Mouse (Mus musculus): ENCODE measurements around the gene Olfr699. TPM values are rescaled to one million over a fixed set of nuclear protein-coding genes. Genes with fewer than 3 reads are reported as not detected.

Gene Olfr699
- not detected for polyA plus RNA-seq (2014; fragmentation: Illumina TruSeq; extraction: RNeasy Lipid Tissue Mini Kit (QIAGEN cat#74804); ENCODE audit: low read depth, low replicate concordance)

DNA sequence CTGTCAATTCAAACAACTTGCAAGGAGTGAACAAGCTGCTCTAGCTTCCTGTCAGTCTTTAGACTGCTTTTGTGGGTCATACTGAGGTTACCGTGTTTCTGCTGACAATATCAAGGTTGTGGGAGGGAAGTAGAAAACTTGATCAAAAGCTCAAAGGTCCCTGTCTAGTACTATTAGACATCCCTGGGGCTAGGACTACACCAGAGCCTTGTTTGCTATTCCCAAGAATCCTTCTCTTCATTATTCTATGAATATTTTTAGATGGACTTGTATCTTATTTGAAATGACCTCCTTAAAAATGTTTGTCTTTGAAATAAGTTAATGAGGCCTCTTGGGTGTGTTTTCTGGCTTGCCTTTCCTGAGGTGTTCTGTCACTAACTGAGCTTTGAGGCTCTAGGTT lies at the start of gene Olfr699:
TSS of gene Olfr699 (minus strand) at position 101 of the 400 bp plus-strand sequence.

DNA sequence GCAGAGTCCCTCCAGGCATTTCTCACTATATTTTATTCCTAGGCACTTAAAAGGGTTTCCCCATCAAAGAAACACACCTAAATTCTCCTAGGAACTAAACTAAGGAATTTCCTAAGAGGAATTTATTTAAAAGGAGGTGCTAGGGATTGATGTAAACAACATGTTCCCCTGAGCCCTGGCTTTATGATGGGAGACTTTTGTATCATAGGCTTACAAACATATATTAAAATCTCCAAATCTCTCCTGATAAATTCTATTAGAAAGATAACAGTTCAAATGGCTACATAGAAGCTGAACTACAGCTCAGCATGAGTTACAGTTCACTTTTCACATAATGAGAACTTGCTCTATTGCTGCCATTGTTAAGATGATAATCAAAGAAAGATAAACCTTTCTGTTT lies 40.8 kb upstream of the Olfr699 start, which contains the start of gene Olfr702:
TSS of gene Olfr702 (minus strand) at position 101 of the 400 bp plus-strand sequence.

DNA sequence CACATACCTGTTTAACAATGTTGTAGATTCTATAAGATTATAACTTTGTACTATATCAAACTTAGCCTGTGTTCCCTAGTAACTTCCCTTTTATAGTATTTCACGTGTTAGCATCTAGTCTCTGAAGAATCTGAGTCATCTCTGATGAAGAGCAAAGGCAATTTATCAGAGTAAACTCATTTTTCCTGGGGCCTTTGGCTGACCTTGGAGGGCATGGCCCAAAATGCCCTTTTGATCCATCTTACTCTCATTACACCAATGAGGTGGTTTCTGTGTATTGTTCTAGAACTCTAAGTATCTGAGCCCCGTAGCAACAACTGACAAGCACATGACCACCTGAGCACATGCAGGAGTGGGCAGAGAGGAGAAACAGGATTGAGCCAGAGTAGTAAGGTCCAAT lies 20.8 kb upstream of the Olfr699 start, which contains the start of gene Olfr701:
TSS of gene Olfr701 (plus strand) at position 301 of the 400 bp plus-strand sequence.

DNA sequence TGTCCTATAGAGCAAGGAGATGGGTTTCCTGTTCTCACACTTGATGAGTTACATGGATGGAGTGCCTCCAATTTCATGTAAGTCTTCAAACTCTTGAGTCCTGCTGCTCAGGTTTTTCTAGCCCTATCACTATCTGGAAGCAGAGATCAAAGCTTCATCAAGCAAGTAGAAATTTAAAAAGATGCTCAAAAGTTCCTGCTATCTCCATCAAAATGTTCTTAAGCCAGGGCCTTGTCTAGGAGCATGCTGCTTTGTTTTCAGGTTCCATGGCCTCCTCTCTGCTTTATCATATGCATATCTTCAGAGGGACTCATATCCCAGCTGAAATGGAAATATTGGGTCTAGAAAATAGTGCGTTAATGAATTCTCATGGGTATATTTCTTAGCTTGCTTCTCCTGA lies 15.7 kb upstream of the Olfr699 start, which contains the start of gene Olfr700:
TSS of gene Olfr700 (minus strand) at position 101 of the 400 bp plus-strand sequence.

DNA sequence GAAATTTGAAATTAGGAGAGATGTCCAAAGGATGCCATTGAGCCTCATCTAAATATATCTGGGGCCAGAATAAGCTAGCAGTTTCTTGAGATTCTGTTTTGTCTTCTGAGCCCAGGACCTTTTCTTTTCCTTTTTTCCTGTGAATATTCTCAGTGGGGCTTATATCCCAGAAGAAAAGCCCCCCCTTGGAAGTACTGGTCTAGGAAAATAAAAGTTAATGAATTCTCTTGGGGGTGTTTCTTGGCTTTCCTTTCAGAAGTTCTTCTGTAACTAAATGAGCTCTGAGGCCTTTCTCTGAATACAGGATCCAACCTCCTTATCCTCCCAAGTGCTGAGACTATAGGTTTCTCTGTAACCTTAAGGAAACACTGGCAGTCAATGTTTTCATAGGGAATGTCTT lies 37.7 kb downstream of the Olfr699 start, which contains the start of gene Olfr698:
TSS of gene Olfr698 (minus strand) at position 101 of the 400 bp plus-strand sequence.

DNA sequence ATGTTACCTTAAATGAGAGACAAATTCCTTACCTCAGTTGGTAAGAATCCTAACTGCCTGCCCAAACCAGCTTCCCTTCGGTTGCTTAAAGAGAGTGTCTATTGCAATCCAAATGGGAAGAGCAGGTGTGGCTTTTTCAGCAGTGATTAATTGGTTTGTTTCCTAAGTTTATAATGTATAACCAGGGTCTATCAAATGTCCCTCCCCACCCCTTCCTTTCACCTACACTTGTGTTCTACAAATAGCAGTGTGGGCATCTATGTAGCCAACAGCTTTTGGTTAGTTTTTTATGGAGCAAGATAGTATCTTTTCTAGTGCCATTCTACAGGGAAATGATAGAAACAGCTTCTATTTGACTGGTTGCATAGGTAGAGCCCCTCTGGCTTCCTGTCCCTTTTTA lies 50.7 kb downstream of the Olfr699 start, which contains the start of gene Olfr697:
TSS of gene Olfr697 (minus strand) at position 101 of the 400 bp plus-strand sequence.

Other genes with a start within 250 kb of the Olfr699 start
- gene Olfr693, start 112.6 kb downstream of the Olfr699 start, polyA plus RNA-seq (2014; fragmentation: Illumina TruSeq; extraction: RNeasy Lipid Tissue Mini Kit (QIAGEN cat#74804); ENCODE audit: low read depth, low replicate concordance): not detected
- not detected for gene Olfr694, start 101.4 kb downstream of the Olfr699 start, polyA plus RNA-seq (2014; fragmentation: Illumina TruSeq; extraction: RNeasy Lipid Tissue Mini Kit (QIAGEN cat#74804); ENCODE audit: low read depth, low replicate concordance)
- gene Olfr695, start 76.8 kb downstream of the Olfr699 start, polyA plus RNA-seq (2014; fragmentation: Illumina TruSeq; extraction: RNeasy Lipid Tissue Mini Kit (QIAGEN cat#74804); ENCODE audit: low read depth, low replicate concordance): not detected
- gene Olfr697, start 50.8 kb downstream of the Olfr699 start, polyA plus RNA-seq (2014; fragmentation: Illumina TruSeq; extraction: RNeasy Lipid Tissue Mini Kit (QIAGEN cat#74804); ENCODE audit: low read depth, low replicate concordance): not detected
- not detected for gene Olfr698, start 37.8 kb downstream of the Olfr699 start, polyA plus RNA-seq (2014; fragmentation: Illumina TruSeq; extraction: RNeasy Lipid Tissue Mini Kit (QIAGEN cat#74804); ENCODE audit: low read depth, low replicate concordance)
- gene Olfr700, start 15.6 kb upstream of the Olfr699 start, polyA plus RNA-seq (2014; fragmentation: Illumina TruSeq; extraction: RNeasy Lipid Tissue Mini Kit (QIAGEN cat#74804); ENCODE audit: low read depth, low replicate concordance): not detected
- gene Olfr701, start 20.9 kb upstream of the Olfr699 start, polyA plus RNA-seq (2014; fragmentation: Illumina TruSeq; extraction: RNeasy Lipid Tissue Mini Kit (QIAGEN cat#74804); ENCODE audit: low read depth, low replicate concordance): 0.55 TPM
- not detected for gene Olfr702, start 40.7 kb upstream of the Olfr699 start, polyA plus RNA-seq (2014; fragmentation: Illumina TruSeq; extraction: RNeasy Lipid Tissue Mini Kit (QIAGEN cat#74804); ENCODE audit: low read depth, low replicate concordance)
- gene Olfr703, start 50.2 kb upstream of the Olfr699 start, polyA plus RNA-seq (2014; fragmentation: Illumina TruSeq; extraction: RNeasy Lipid Tissue Mini Kit (QIAGEN cat#74804); ENCODE audit: low read depth, low replicate concordance): not detected
- gene Olfr704, start 70.0 kb upstream of the Olfr699 start, polyA plus RNA-seq (2014; fragmentation: Illumina TruSeq; extraction: RNeasy Lipid Tissue Mini Kit (QIAGEN cat#74804); ENCODE audit: low read depth, low replicate concordance): not detected
- not detected for gene Olfr705, start 83.7 kb upstream of the Olfr699 start, polyA plus RNA-seq (2014; fragmentation: Illumina TruSeq; extraction: RNeasy Lipid Tissue Mini Kit (QIAGEN cat#74804); ENCODE audit: low read depth, low replicate concordance)
- gene Olfr706, start 95.0 kb upstream of the Olfr699 start, polyA plus RNA-seq (2014; fragmentation: Illumina TruSeq; extraction: RNeasy Lipid Tissue Mini Kit (QIAGEN cat#74804); ENCODE audit: low read depth, low replicate concordance): not detected
- gene Olfr707, start 108.0 kb upstream of the Olfr699 start, polyA plus RNA-seq (2014; fragmentation: Illumina TruSeq; extraction: RNeasy Lipid Tissue Mini Kit (QIAGEN cat#74804); ENCODE audit: low read depth, low replicate concordance): not detected
- gene Olfr1532-ps1, start 114.8 kb upstream of the Olfr699 start, polyA plus RNA-seq (2014; fragmentation: Illumina TruSeq; extraction: RNeasy Lipid Tissue Mini Kit (QIAGEN cat#74804); ENCODE audit: low read depth, low replicate concordance): not detected
- not detected for gene Olfr709-ps1, start 139.0 kb upstream of the Olfr699 start, polyA plus RNA-seq (2014; fragmentation: Illumina TruSeq; extraction: RNeasy Lipid Tissue Mini Kit (QIAGEN cat#74804); ENCODE audit: low read depth, low replicate concordance)
- gene Olfr710, start 155.1 kb upstream of the Olfr699 start, polyA plus RNA-seq (2014; fragmentation: Illumina TruSeq; extraction: RNeasy Lipid Tissue Mini Kit (QIAGEN cat#74804); ENCODE audit: low read depth, low replicate concordance): not detected
- not detected for gene Olfr6, start 170.7 kb upstream of the Olfr699 start, polyA plus RNA-seq (2014; fragmentation: Illumina TruSeq; extraction: RNeasy Lipid Tissue Mini Kit (QIAGEN cat#74804); ENCODE audit: low read depth, low replicate concordance)
- not detected for gene Olfr711, start 182.3 kb upstream of the Olfr699 start, polyA plus RNA-seq (2014; fragmentation: Illumina TruSeq; extraction: RNeasy Lipid Tissue Mini Kit (QIAGEN cat#74804); ENCODE audit: low read depth, low replicate concordance)
- gene Olfr2, start 212.9 kb upstream of the Olfr699 start, polyA plus RNA-seq (2014; fragmentation: Illumina TruSeq; extraction: RNeasy Lipid Tissue Mini Kit (QIAGEN cat#74804); ENCODE audit: low read depth, low replicate concordance): not detected
- gene Olfr713, start 238.0 kb upstream of the Olfr699 start, polyA plus RNA-seq (2014; fragmentation: Illumina TruSeq; extraction: RNeasy Lipid Tissue Mini Kit (QIAGEN cat#74804); ENCODE audit: low read depth, low replicate concordance): not detected

Measured in adipose tissue, adult 10 weeks (tissue).